Mouse (Mus musculus) thymus, adult 2 months (tissue): Measurements from ENCODE around the gene Cnr2.

Experiments used
- CTCF ChIP-seq: fragments of 200-500 bp; IDR thresholded peaks from 2 replicates; pipeline ENCODE4 v1.5.1; 2012; ENCODE audit warnings: mild to moderate bottlenecking, control low read depth, low read length, moderate library complexity, borderline replicate concordance; ENCODE audit not compliant: control insufficient read depth, poor library complexity, insufficient read depth; ENCODE audit errors: extremely low read depth
- POLR2A ChIP-seq: fragments of 200-500 bp; IDR thresholded peaks from 2 replicates; pipeline ENCODE4 v1.6.1; 2012; ENCODE audit warnings: mild to moderate bottlenecking, low read length, control low read depth, moderate library complexity; ENCODE audit not compliant: control insufficient read depth, poor library complexity, insufficient read depth; ENCODE audit errors: extremely low read depth

- TF ChIP-seq CTCF (no peak), POLR2A (no peak)
Observed at GRCm38 (mm10) chr4:135934708-135935500, 39.7 kb downstream of the Cnr2 start.
